Mouse (Mus musculus): Measurements from ENCODE around the gene Gm21797. TPM values are rescaled to one million over a fixed set of nuclear protein-coding genes. Genes with fewer than 3 reads are reported as not detected.
"Not testable (repeated sequence)": the region's sequence is repeated elsewhere in the genome, so short reads cannot be mapped to it uniquely, and the experiment has no call there.

The Gm21797 gene
- total RNA-seq (2021), result not detected
- long read RNA-seq, experiment 1, result 0 reads
- long read RNA-seq, experiment 2, result 0 reads

DNA sequence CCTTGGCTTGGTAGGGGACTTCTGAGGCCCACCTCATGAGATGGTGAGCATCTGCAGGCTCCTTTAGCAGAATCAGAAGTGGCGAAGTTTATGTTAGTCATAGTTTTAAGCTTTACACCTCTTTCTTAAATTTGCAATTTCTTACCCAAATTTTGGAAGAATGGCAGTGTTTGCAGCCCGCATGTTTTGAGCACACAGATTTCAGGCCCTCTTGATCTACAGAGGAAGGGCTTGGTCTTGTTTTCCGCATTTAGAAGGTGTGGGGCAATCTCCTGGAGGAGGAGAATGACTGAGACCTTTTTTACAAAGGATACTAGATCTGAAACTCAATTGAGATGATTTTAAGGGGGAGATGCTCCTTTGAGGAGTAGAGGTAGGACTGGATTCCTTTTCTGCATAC, at the start of gene Gm21797:
Gene Gm21797, minus strand, starts transcription at position 101 of the 400 bp plus-strand sequence.
- DNase-seq; H3K27ac ChIP-seq; intact Hi-C loops (cut with DNase I); H3K4me3 ChIP-seq: not testable (repeated sequence)

DNA sequence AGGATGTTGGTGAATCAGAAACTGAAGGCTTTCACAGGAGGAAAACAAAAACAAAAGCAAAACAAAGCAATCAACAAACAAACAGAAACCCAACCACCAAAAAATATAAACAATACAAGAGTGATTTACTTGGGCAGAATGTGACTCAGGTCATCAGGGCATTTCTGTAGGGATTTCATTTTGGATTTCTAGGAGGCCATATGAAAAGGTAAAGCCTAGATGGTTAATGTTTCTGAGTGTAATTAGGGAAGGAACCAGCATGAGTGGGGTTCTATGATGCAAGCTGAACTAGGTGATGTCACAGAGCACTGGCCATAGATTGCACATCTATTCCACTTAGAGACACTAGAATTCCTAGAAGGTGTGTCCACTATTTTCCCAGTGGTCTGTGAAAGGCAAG, 29.0 kb upstream of the Gm21797 start, which contains the start of gene Gm20795:
Gene Gm20795, plus strand, starts transcription at position 301 of the 400 bp plus-strand sequence.
- DNase-seq; intact Hi-C loops (cut with DNase I); H3K4me3 ChIP-seq; H3K27ac ChIP-seq: not testable (repeated sequence)

Other genes with a start within 250 kb of the Gm21797 start
- gene Gm21852, start 123.8 kb downstream of the Gm21797 start, total RNA-seq (2021), result not detected
- not detected for gene Gm20795, start 29.1 kb upstream of the Gm21797 start, total RNA-seq (2021)

Measured in gastrocnemius, adult 2 months (tissue).